Mouse (Mus musculus): ENCODE data around the gene Klk1b1. TPM values are rescaled to one million over a fixed set of nuclear protein-coding genes. Genes with fewer than 3 reads are reported as not detected.
A peak's percentile ranks its signal among the peaks of the same experiment; 100 is the strongest.
"Not testable (repeated sequence)": the region's sequence is repeated elsewhere in the genome, so short reads cannot be mapped to it uniquely, and the experiment has no call there.

Gene Klk1b1
- total RNA-seq (2022): not detected

GRCm38 (mm10) chr7:43966451-43966850 lies at the start of gene Klk1b1:
Klk1b1 (plus strand) TSS chr7:43966751.
- DNase-seq: no peak

- no peak for DNase-seq
Observed at GRCm38 (mm10) chr7:43918426-43918825, 48.1 kb upstream of the Klk1b1 start.

- DNase-seq: no peak
Observed at GRCm38 (mm10) chr7:43918871-43919270, 47.7 kb upstream of the Klk1b1 start.

- peak; percentile 26 for DNase-seq
Observed at GRCm38 (mm10) chr7:43919559-43920451, 46.7 kb upstream of the Klk1b1 start.

- DNase-seq: no peak
Observed at GRCm38 (mm10) chr7:43920582-43920981, 46.0 kb upstream of the Klk1b1 start.

GRCm38 (mm10) chr7:43921087-43921486 lies 45.5 kb upstream of the Klk1b1 start:
- no peak for DNase-seq

- no peak for DNase-seq
Observed at GRCm38 (mm10) chr7:43921941-43922340, 44.6 kb upstream of the Klk1b1 start.

GRCm38 (mm10) chr7:43925985-43926384 lies 40.6 kb upstream of the Klk1b1 start:
- no peak for DNase-seq

GRCm38 (mm10) chr7:43928521-43928920 lies 38.0 kb upstream of the Klk1b1 start:
- DNase-seq: no peak

- no peak for DNase-seq
Observed at GRCm38 (mm10) chr7:43932337-43932736, 34.2 kb upstream of the Klk1b1 start.

- DNase-seq: no peak
Observed at GRCm38 (mm10) chr7:43933440-43933839, 33.1 kb upstream of the Klk1b1 start, which contains the start of gene Klk15. Klk15 (plus strand) TSS chr7:43933740.

GRCm38 (mm10) chr7:43934747-43935146 lies 31.8 kb upstream of the Klk1b1 start:
- DNase-seq: no peak

- DNase-seq: no peak
Observed at GRCm38 (mm10) chr7:43936551-43936950, 30.0 kb upstream of the Klk1b1 start.

GRCm38 (mm10) chr7:43942293-43942692 lies 24.3 kb upstream of the Klk1b1 start:
- DNase-seq: not testable (repeated sequence)

GRCm38 (mm10) chr7:43944727-43945264 lies 21.8 kb upstream of the Klk1b1 start:
- no peak for DNase-seq

- no peak for DNase-seq
Observed at GRCm38 (mm10) chr7:43950364-43950763, 16.2 kb upstream of the Klk1b1 start, which contains the start of gene Klk1b8. Klk1b8 (plus strand) TSS chr7:43950664.

GRCm38 (mm10) chr7:43952703-43953102 lies 13.8 kb upstream of the Klk1b1 start:
- no peak for DNase-seq

GRCm38 (mm10) chr7:43967058-43967457 lies 507 bp downstream of the Klk1b1 start:
- no peak for DNase-seq

- DNase-seq: no peak
Observed at GRCm38 (mm10) chr7:43967612-43968011, 1.1 kb downstream of the Klk1b1 start.

- DNase-seq: not testable (repeated sequence)
Observed at GRCm38 (mm10) chr7:43975761-43976160, 9.2 kb downstream of the Klk1b1 start, which contains the start of gene Klk1b9. Klk1b9 (plus strand) TSS chr7:43976061.

GRCm38 (mm10) chr7:43985657-43986056 lies 19.1 kb downstream of the Klk1b1 start:
- DNase-seq: no peak

GRCm38 (mm10) chr7:43994821-43995220 lies 28.3 kb downstream of the Klk1b1 start:
- not testable (repeated sequence) for DNase-seq

GRCm38 (mm10) chr7:43995577-43995976 lies 29.0 kb downstream of the Klk1b1 start, which contains the start of gene Klk1b11:
Klk1b11 (plus strand) TSS chr7:43995877.
- DNase-seq: not testable (repeated sequence)

- no peak for DNase-seq
Observed at GRCm38 (mm10) chr7:44004847-44005246, 38.3 kb downstream of the Klk1b1 start.

All from adrenal gland, adult 8-10 months (tissue).